Mouse (Mus musculus) ovary, adult 18-20 months (tissue): ENCODE measurements around the gene Cypt1.

Experiments
- DNase-seq: peaks from one replicate; pipeline ENCODE4 v3.0.0; 2022; ENCODE audit warnings: low spot score, mixed read lengths

Gene Cypt1

DNA sequence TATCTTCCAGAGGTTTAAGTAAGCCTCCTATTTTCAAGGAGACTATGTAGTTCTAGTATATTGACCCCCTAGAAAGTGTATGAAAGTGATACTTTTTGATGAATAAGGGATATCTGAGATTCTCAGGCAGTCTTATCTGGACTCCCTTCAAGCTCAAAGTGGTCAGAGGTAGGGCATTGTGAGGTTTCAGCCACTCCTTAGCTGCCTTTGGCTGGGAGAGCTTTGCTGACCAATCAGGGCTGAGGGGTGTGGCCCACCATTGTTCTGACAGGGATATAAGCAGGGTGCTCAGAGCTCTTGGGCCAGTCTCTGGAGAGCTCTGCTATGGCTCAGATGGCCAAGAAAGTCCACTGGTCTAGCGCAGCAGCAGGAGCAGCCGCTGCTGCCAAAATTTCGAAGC, at the start of gene Cypt1:
Gene Cypt1, plus strand, starts transcription at position 301 of the 400 bp plus-strand sequence.
- DNase-seq: no peak

- no peak for DNase-seq
Measured at GRCm38 (mm10) chrX:16546806-16547205, 24.1 kb downstream of the Cypt1 start.

- no peak for DNase-seq
Measured at GRCm38 (mm10) chrX:16557061-16557460, 34.4 kb downstream of the Cypt1 start.

DNA sequence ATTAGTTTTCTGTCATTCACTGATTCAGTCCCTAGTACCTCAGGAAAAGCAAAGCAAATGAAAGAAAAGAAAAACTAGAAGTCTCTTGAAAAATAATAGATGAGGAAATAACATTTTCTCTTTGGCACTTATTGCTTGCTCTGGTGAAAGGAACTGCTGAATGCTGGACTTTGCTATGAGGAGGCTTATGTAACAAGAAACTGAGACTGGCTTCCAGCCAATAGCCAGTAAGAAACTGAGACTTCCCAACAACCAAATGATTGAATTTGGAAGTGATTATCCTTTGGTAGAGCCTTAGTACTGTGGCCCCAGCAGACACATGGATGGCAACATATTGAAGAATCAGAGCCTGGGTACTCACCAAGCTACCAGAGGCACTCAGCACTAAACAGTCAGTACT, 35.8 kb downstream of the Cypt1 start:
- no peak for DNase-seq
